Mouse (Mus musculus): ENCODE measurements around the gene 1700066M21Rik. TPM values are rescaled to one million over a fixed set of nuclear protein-coding genes. Genes with fewer than 3 reads are reported as not detected.

1700066M21Rik gene
- polyA plus RNA-seq, 1 experiment from 2014 or later, result 12.9 TPM

Other genes starting within 250 kb of the 1700066M21Rik start
- gene Maip1, start 28.7 kb downstream of the 1700066M21Rik start, polyA plus RNA-seq (2015; fragmentation: Nextera tagmentation; extraction: Ambion mirVana), result 19.1 and 20.6 TPM in 2 replicates
- gene Tyw5, start 29.5 kb downstream of the 1700066M21Rik start, polyA plus RNA-seq (2015; fragmentation: Nextera tagmentation; extraction: Ambion mirVana), result 32.6 and 33.0 TPM in 2 replicates

Data from limb, embryonic 13.5 days (tissue).